ENCODE assay signal across 8 mouse cellular contexts in the genomic region with DNA sequence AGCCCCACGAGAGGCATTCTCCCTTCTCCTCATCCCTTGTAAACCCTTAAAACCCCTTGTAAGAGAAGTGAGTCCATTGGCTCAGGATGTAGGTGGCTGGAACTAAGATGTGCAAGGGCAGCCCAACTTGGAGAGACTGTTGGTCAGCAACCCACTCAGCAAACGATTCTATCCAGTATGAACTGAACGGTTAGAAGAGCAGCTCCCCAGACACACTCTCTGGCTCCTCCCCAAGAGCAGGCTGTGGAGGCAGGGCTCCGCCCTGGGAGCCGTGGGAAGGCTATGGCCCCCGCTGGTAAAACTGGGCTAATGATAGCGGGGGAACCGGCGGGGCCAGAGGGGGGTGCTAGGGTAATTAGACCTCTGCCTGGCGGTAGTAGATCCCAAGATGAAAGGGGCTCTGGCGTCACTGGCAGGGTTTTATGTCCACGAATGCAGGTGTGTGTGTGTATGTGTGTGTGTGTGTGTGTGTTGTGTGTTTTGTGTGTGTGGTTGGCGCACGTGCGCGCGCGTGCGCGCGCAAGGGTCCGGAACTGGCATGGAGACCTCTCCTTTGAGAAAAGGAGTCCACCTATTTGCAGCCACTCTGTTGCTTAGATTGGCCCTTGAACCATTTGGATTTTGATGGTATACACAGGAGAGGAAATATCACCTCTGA. TPM values are rescaled to one million over a fixed set of nuclear protein-coding genes. Genes with fewer than 3 reads are reported as not detected.
A peak's percentile ranks its signal among the peaks of the same experiment; 100 is the strongest.
DNase-seq lines count a peak whose midpoint lies in the region; ATAC-seq and TF ChIP-seq lines count a peak whose summit lies in the region.

Gene Thra, plus strand, starts transcription at position 246 of the 658 bp plus-strand sequence.

- peaks cover 39% of the 10 kb centered on the region for H3K4me1 ChIP-seq in embryonic facial prominence, embryonic 14.5 days (ENCODE audit: control insufficient read depth, insufficient read depth, low read length)
- peaks cover 40% of the 10 kb centered on the region for H3K4me1 ChIP-seq in limb, embryonic 14.5 days (ENCODE audit: control insufficient read depth, insufficient read depth, low read length)
- peaks cover 59% of the 10 kb centered on the region for H3K4me1 ChIP-seq in midbrain, embryonic 15.5 days

- H3K27me3 ChIP-seq in embryonic facial prominence, embryonic 14.5 days (replicated peaks; ENCODE audit: control insufficient read depth, insufficient read depth, low read length): no peaks in the 10 kb centered on the region
- no peaks in the 10 kb centered on the region for H3K27me3 ChIP-seq in limb, embryonic 14.5 days (ENCODE audit: control insufficient read depth, insufficient read depth, low read length)
- no peaks in the 10 kb centered on the region for H3K27me3 ChIP-seq in midbrain, embryonic 15.5 days (replicated peaks)

- 0% methylated on average over 22 of the region's 22 CpGs for WGBS in embryonic facial prominence, embryonic 14.5 days
- under 1% methylated on average over 22 of the region's 22 CpGs for WGBS in limb, embryonic 14.5 days
- under 1% methylated on average over 22 of the region's 22 CpGs for WGBS in midbrain, embryonic 15.5 days

- TF ChIP-seq POLR2A in limb, embryonic 14.5 days (IDR thresholded peaks at IDR 0.05; ENCODE audit: borderline replicate concordance, extremely low read depth, insufficient read depth, insufficient read length): 0 out of 2 replicates have a peak, but pooled peaks have one; percentile 25

- peak; percentile 75 for ATAC-seq in embryonic facial prominence, embryonic 14.5 days (ENCODE audit: low read depth)
- ATAC-seq in limb, embryonic 14.5 days (ENCODE audit: low FRiP score, low read depth): peak; percentile 38; the same call in 1 of the 2 replicates
- peak; percentile 40 for ATAC-seq in midbrain, embryonic 15.5 days (replicated peaks)

- DNase-seq in CD8-positive naive resting alpha-beta T cell, adult 2 months (ENCODE audit: low read depth in 2 of 2, low spot score in 2 of 2): peak; percentile 29 to 45
- peak; percentile 86 for DNase-seq in adrenal gland, postnatal 14 days
- DNase-seq in embryonic facial prominence, embryonic 14.5 days (ENCODE audit: low spot score): peak; percentile 90
- DNase-seq in heart, adult 8-10 months (ENCODE audit: low spot score): no peak
- DNase-seq in kidney, adult 9 months: peak; percentile 61
- DNase-seq in limb, embryonic 14.5 days (ENCODE audit: low spot score): peak; percentile 71
- peak; percentile 48 for DNase-seq in thymus, postnatal 0 days (ENCODE audit: low spot score)

- H3K4me3 ChIP-seq in embryonic facial prominence, embryonic 14.5 days (ENCODE audit: low read depth, low read length): peak within 1 kb of the TSS; percentile 99
- peak within 1 kb of the TSS; percentile 91 for H3K4me3 ChIP-seq in limb, embryonic 14.5 days (replicated peaks; ENCODE audit: low read length)
- H3K4me3 ChIP-seq in midbrain, embryonic 15.5 days: peak within 1 kb of the TSS; percentile 90

- H3K36me3 ChIP-seq in embryonic facial prominence, embryonic 14.5 days (ENCODE audit: control insufficient read depth, insufficient read depth, low read length): no peaks in the 10 kb centered on the region
- no peaks in the 10 kb centered on the region for H3K36me3 ChIP-seq in limb, embryonic 14.5 days (ENCODE audit: control insufficient read depth, insufficient read depth, low read length)
- H3K36me3 ChIP-seq in midbrain, embryonic 15.5 days (replicated peaks): no peaks in the 10 kb centered on the region

- peak within 1 kb of the TSS; percentile 88 for H3K4me2 ChIP-seq in embryonic facial prominence, embryonic 14.5 days (ENCODE audit: low read depth, low read length)
- peak within 1 kb of the TSS; percentile 71 for H3K4me2 ChIP-seq in limb, embryonic 14.5 days (replicated peaks; ENCODE audit: low read depth, low read length, severe bottlenecking)
- H3K4me2 ChIP-seq in midbrain, embryonic 15.5 days: peak within 1 kb of the TSS; percentile 67

- peak within 1 kb of the TSS; percentile 91 for H3K27ac ChIP-seq in embryonic facial prominence, embryonic 14.5 days (replicated peaks; ENCODE audit: low read depth, low read length)
- H3K27ac ChIP-seq in limb, embryonic 14.5 days (replicated peaks; ENCODE audit: low read depth, low read length): peak within 1 kb of the TSS; percentile 81
- H3K27ac ChIP-seq in midbrain, embryonic 15.5 days: peak within 1 kb of the TSS; percentile 100

- no peaks in the 10 kb centered on the region for H3K9me3 ChIP-seq in embryonic facial prominence, embryonic 14.5 days (ENCODE audit: control insufficient read depth, low read length)
- no peaks in the 10 kb centered on the region for H3K9me3 ChIP-seq in limb, embryonic 14.5 days (ENCODE audit: control insufficient read depth, low read length)
- H3K9me3 ChIP-seq in midbrain, embryonic 15.5 days: no peaks in the 10 kb centered on the region

- peak within 1 kb of the TSS; percentile 93 for H3K9ac ChIP-seq in embryonic facial prominence, embryonic 14.5 days (ENCODE audit: low read depth, low read length)
- H3K9ac ChIP-seq in limb, embryonic 14.5 days (ENCODE audit: low read depth, low read length, severe bottlenecking): peak within 1 kb of the TSS; percentile 88
- peak within 1 kb of the TSS; percentile 98 for H3K9ac ChIP-seq in midbrain, embryonic 15.5 days

RNA-seq across cellular contexts. Expression of gene Thra, which starts in this region (rescaled TPM):
- total RNA-seq in adrenal gland, postnatal 14 days (2021): 106 and 124 TPM in 2 replicates
- polyA plus RNA-seq in embryonic facial prominence, embryonic 14.5 days (2014; fragmentation: Nextera tagmentation; extraction: Ambion mirVana): 57.7 and 62.2 TPM in 2 replicates
- 10 to 100 TPM; 92.5 to 98.4 (median 95.1) TPM for total RNA-seq in heart, adult 8-10 months (2022)
- polyA plus RNA-seq in limb, embryonic 14.5 days (2012; rRNA removed): 149 and 157 TPM in 2 replicates
- 55.9 and 63.2 TPM in 2 replicates for polyA plus RNA-seq in limb, embryonic 14.5 days (2014; fragmentation: Nextera tagmentation; extraction: Ambion mirVana)
- polyA plus RNA-seq in midbrain, embryonic 15.5 days (2015; fragmentation: Nextera tagmentation; extraction: Ambion mirVana): 151 and 158 TPM in 2 replicates
- 7.3 and 9.1 TPM in 2 replicates for polyA plus RNA-seq in thymus, postnatal 0 days (2015; fragmentation: Nextera tagmentation; extraction: Ambion mirVana)
